Mouse (Mus musculus) kidney, embryonic 14.5 days (tissue): ENCODE results near the gene Tpsb2. TPM values are rescaled to one million over a fixed set of nuclear protein-coding genes. Genes with fewer than 3 reads are reported as not detected.
A peak's percentile ranks its signal among the peaks of the same experiment; 100 is the strongest.

Experiments used
- ATAC-seq: fragments of 200-750 bp; cut with Nextera tagmentation; 2 replicates; pipeline ENCODE4 v1.8.0; 2017; ENCODE audit warnings: moderate number of reproducible peaks, mild to moderate bottlenecking, moderate TSS enrichment, moderate library complexity; ENCODE audit not compliant: low FRiP score, low TSS enrichment
- H3K27ac ChIP-seq: fragments of 300-500 bp; sonication (generic); 2 replicates; pipeline ENCODE4 v1.5.1; 2014; ENCODE audit warnings: low read depth, mild to moderate bottlenecking, low read length, moderate library complexity, mixed read lengths
- H3K27me3 ChIP-seq: fragments of 300-500 bp; sonication (generic); 2 replicates; pipeline ENCODE4 v1.6.1; 2014; ENCODE audit warnings: mild to moderate bottlenecking, low read length; ENCODE audit not compliant: control insufficient read depth, insufficient read depth
- H3K36me3 ChIP-seq: fragments of 300-500 bp; sonication (generic); 2 replicates; pipeline ENCODE4 v1.6.1; 2014; ENCODE audit warnings: low read length, mixed read lengths; ENCODE audit not compliant: control insufficient read depth, insufficient read depth
- H3K4me1 ChIP-seq: fragments of 300-500 bp; sonication (generic); 2 replicates; pipeline ENCODE4 v1.6.1; 2014; ENCODE audit warnings: low read length, mixed read lengths; ENCODE audit not compliant: control insufficient read depth, insufficient read depth
- H3K4me2 ChIP-seq: fragments of 300-500 bp; sonication (generic); replicated peaks from 2 replicates; pipeline ENCODE4 v1.6.1; 2014; ENCODE audit warnings: low read depth, mild to moderate bottlenecking, low read length
- H3K4me3 ChIP-seq: fragments of 300-500 bp; sonication (generic); 2 replicates; pipeline ENCODE4 v1.5.1; 2014; ENCODE audit warnings: mild to moderate bottlenecking, low read length
- H3K9ac ChIP-seq: fragments of 300-500 bp; sonication (generic); 2 replicates; pipeline ENCODE4 v1.6.1; 2014; ENCODE audit warnings: low read depth, mild to moderate bottlenecking, low read length, moderate library complexity
- H3K9me3 ChIP-seq: fragments of 300-500 bp; sonication (generic); 2 replicates; pipeline ENCODE4 v1.6.1; 2016; ENCODE audit warnings: low read length; ENCODE audit not compliant: control insufficient read depth
- WGBS: fragments of 180-500 bp; shearing (Covaris S2); extraction: QIAGEN DNeasy Blood & Tissue Kit; methylation state at CpG from one replicate; pipeline ENCODE4 v1.1.7; 2014; 5-methylcytosine and 5-hydroxymethylcytosine counted together
- polyA plus RNA-seq: library from polyadenylated mRNA; unstranded; fragments of >200 nt; fragmentation: Nextera tagmentation; extraction: Ambion mirVana; gene quantifications from 2 replicates; pipeline ENCODE4 v1.2.1, GENCODE M21; 2014

Tpsb2 gene
- polyA plus RNA-seq, 1 experiment from 2014 or later, result 0.57 TPM

GRCm38 (mm10) chr17:25400443-25400842 is 34.3 kb downstream of the Tpsb2 start:
- ATAC-seq, result no peak
- H3K27ac ChIP-seq, result no peak overlapping the region
- H3K36me3 ChIP-seq, result no peaks in the 10 kb centered on the region
- 6% methylated on average over 7 of the region's 7 CpGs for WGBS
- no peak overlapping the region for H3K9ac ChIP-seq
- H3K4me2 ChIP-seq, result no peak overlapping the region
- H3K4me1 ChIP-seq, result peaks cover 15% of the 10 kb centered on the region
- H3K27me3 ChIP-seq, result no peaks in the 10 kb centered on the region; the same call in 1 of the 2 replicates
- H3K4me3 ChIP-seq, result no peak overlapping the region
- H3K9me3 ChIP-seq, result no peaks in the 10 kb centered on the region

GRCm38 (mm10) chr17:25401491-25401890 is 35.4 kb downstream of the Tpsb2 start:
- H3K27me3 ChIP-seq, result no peaks in the 10 kb centered on the region; the same call in 1 of the 2 replicates
- no peak overlapping the region for H3K9ac ChIP-seq
- no peaks in the 10 kb centered on the region for H3K36me3 ChIP-seq
- H3K27ac ChIP-seq, result no peak overlapping the region
- no peaks in the 10 kb centered on the region for H3K9me3 ChIP-seq
- ATAC-seq, result no peak
- no peak overlapping the region for H3K4me2 ChIP-seq
- 44% methylated on average over 4 of the region's 4 CpGs for WGBS
- H3K4me3 ChIP-seq, result no peak overlapping the region
- H3K4me1 ChIP-seq, result peaks cover 25% of the 10 kb centered on the region

GRCm38 (mm10) chr17:25402224-25402623 is 36.1 kb downstream of the Tpsb2 start:
- no peak for ATAC-seq
- Histone ChIP-seq H3K36me3 (no peaks in the 10 kb centered on the region), H3K4me2 (no peak overlapping the region), H3K9ac (no peak overlapping the region), H3K4me1 (peaks cover 31% of the 10 kb centered on the region), H3K4me3 (no peak overlapping the region), H3K27me3 (no peaks in the 10 kb centered on the region; the same call in 1 of the 2 replicates), H3K27ac (no peak overlapping the region), H3K9me3 (no peaks in the 10 kb centered on the region)
- WGBS, result 77% methylated on average over 13 of the region's 13 CpGs

- peaks cover 35% of the 10 kb centered on the region for H3K4me1 ChIP-seq
- 36% methylated on average over 3 of the region's 3 CpGs for WGBS
- no peak overlapping the region for H3K27ac ChIP-seq
These were observed 38.1 kb downstream of the Tpsb2 start for GRCm38 (mm10) chr17:25404190-25404589.

GRCm38 (mm10) chr17:25405224-25405895 is 39.3 kb downstream of the Tpsb2 start:
- Histone ChIP-seq H3K9me3 (no peaks in the 10 kb centered on the region), H3K4me1 (peaks cover 37% of the 10 kb centered on the region), H3K36me3 (no peaks in the 10 kb centered on the region), H3K4me2 (0 out of 2 replicates have a peak overlapping the region, but pooled peaks have one; percentile 4), H3K27me3 (no peaks in the 10 kb centered on the region), H3K4me3 (no peak overlapping the region), H3K27ac (peak overlapping the region; percentile 38; the same call in 1 of the 2 replicates), H3K9ac (no peak overlapping the region)
- WGBS, result 4% methylated on average over 10 of the region's 10 CpGs
- peak; percentile 59; the same call in 1 of the 2 replicates for ATAC-seq

More at GRCm38 (mm10) chr17:25404190-25404589, 38.1 kb downstream of the Tpsb2 start:
- Histone ChIP-seq H3K9ac (no peak overlapping the region), H3K36me3 (no peaks in the 10 kb centered on the region), H3K27me3 (no peaks in the 10 kb centered on the region), H3K4me3 (no peak overlapping the region), H3K9me3 (no peaks in the 10 kb centered on the region), H3K4me2 (no peak overlapping the region)
- ATAC-seq, result no peak

- Histone ChIP-seq H3K36me3 (no peaks in the 10 kb centered on the region), H3K4me1 (peaks cover 37% of the 10 kb centered on the region), H3K9me3 (no peaks in the 10 kb centered on the region), H3K4me2 (no peak overlapping the region), H3K27me3 (no peaks in the 10 kb centered on the region), H3K9ac (no peak overlapping the region), H3K4me3 (no peak overlapping the region), H3K27ac (peak overlapping the region; percentile 38; the same call in 1 of the 2 replicates)
- 25% methylated on average over 6 of the region's 6 CpGs for WGBS
- no peak for ATAC-seq
These were observed 39.9 kb downstream of the Tpsb2 start for GRCm38 (mm10) chr17:25406011-25406441.

DNA sequence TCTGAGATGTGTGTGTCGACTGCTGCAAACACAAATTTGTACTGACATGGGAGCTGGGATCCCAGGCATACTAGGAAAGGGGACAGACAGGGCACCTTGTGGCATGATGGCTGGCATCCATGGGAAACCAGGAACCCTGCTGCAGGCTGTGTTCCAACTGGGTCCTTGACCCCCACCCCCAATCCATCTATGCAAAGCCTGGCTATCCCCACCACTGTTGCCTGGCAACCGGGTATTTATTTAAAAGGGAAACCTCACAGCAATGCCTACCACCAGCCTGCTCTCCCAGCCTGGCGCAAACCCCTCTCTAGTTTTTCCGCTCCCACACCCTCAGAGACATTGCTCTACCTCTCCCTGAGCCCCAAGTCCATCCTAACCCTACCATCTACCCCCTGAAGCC is 41.2 kb downstream of the Tpsb2 start:
- H3K36me3 ChIP-seq, result no peaks in the 10 kb centered on the region
- ATAC-seq, result no peak
- no peak overlapping the region for H3K9ac ChIP-seq
- H3K9me3 ChIP-seq, result no peaks in the 10 kb centered on the region
- no peak overlapping the region for H3K27ac ChIP-seq
- no peaks in the 10 kb centered on the region for H3K27me3 ChIP-seq
- H3K4me2 ChIP-seq, result no peak overlapping the region
- WGBS, result 87% methylated on average over 4 of the region's 4 CpGs
- H3K4me1 ChIP-seq, result peaks cover 36% of the 10 kb centered on the region
- H3K4me3 ChIP-seq, result no peak overlapping the region

DNA sequence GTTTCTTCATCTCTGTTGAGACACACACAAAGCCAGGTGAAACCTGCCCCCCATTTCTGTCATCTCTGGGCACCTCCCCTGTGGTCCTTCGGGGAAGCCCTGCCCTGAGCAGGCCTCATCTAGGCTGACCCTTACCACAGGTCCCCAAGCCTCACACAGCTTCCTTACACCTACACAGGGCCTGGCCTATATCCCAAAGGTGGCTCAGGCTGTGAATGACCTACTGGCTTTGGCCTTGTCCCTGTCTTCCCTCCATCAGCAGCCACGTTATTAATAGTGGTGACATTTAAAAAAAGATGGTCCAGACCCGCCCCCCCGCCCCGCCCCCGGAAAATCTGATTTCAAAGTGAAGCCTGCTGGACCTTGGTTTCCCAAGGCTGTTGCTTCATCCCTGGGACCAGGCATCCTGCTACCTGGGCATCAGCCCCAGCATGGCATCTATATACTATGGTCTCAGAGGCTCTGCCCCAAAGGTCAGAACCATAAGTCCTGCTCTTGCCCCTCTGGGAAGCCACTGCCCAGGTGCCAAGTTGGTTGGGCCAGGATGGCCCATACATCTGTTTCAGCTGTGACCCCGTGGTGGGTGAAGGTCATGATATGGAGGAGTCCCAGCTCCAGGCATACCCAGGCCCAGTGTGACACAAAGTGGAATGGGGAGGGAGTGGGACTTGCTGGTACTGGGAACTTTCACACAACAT is 42.3 kb downstream of the Tpsb2 start:
- Histone ChIP-seq H3K9ac (no peak overlapping the region), H3K4me3 (no peak overlapping the region), H3K27me3 (no peaks in the 10 kb centered on the region), H3K27ac (no peak overlapping the region), H3K4me1 (peaks cover 36% of the 10 kb centered on the region), H3K36me3 (no peaks in the 10 kb centered on the region), H3K9me3 (no peaks in the 10 kb centered on the region), H3K4me2 (no peak overlapping the region)
- no peak for ATAC-seq
- WGBS, result 87% methylated on average over 7 of the region's 7 CpGs

DNA sequence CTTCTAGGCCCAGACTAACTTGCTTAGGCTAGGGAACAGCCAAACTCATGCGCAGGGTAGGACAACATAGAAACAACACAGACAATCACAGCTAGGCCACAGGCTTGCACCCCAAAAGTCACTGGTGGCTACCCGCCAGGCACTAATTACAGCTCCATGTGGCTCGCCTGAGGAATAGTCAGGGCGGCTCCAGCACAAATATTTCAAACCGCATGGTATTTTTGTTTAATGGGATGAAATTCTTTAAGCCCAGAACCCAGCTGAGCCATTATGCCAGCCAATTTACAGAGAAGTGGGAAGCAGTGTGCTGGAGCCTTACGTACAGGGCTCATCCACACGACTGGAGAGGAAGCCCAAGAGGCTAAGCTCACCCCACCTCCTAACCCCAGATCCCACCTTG is 43.5 kb downstream of the Tpsb2 start:
- Histone ChIP-seq H3K36me3 (no peaks in the 10 kb centered on the region), H3K4me2 (no peak overlapping the region), H3K27ac (no peak overlapping the region), H3K9me3 (no peaks in the 10 kb centered on the region), H3K4me3 (no peak overlapping the region), H3K27me3 (no peaks in the 10 kb centered on the region), H3K9ac (no peak overlapping the region; the same call in 1 of the 2 replicates), H3K4me1 (peaks cover 44% of the 10 kb centered on the region)
- WGBS, result 70% methylated on average over 7 of the region's 7 CpGs
- no peak for ATAC-seq
